Mouse (Mus musculus): ENCODE data around the gene Tbc1d4.

- TF ChIP-seq CTCF (IDR thresholded peaks at IDR 0.05) (no peak), EP300 (IDR thresholded peaks at IDR 0.05) (no peak)
These were observed 171.1 kb downstream of the Tbc1d4 start for GRCm38 (mm10) chr14:101437925-101438324.

Measured in lung, postnatal 0 days (tissue).